Mouse (Mus musculus) left cerebral cortex, postnatal 14 days (tissue): ENCODE measurements at regions not wholly inside any gene's neighbourhood (a gene's known extent, or its start where the extent isn't known, plus 50 kb on each side); places are given as distances from the start of the nearest gene placed in this dataset.

Source experiments
- DNase-seq, 2 experiments: peaks; one replicate each; pipeline ENCODE4 v3.0.0; 2021 to 2022; ENCODE audit warnings: low spot score in 2 of 2, mixed read lengths in 1 of 2
- intact Hi-C: fragments of 180-260 bp; cut with DNase I; formaldehyde crosslinking; loops from one replicate; pipeline ENCODE4 v1.15.1; 2025

DNA sequence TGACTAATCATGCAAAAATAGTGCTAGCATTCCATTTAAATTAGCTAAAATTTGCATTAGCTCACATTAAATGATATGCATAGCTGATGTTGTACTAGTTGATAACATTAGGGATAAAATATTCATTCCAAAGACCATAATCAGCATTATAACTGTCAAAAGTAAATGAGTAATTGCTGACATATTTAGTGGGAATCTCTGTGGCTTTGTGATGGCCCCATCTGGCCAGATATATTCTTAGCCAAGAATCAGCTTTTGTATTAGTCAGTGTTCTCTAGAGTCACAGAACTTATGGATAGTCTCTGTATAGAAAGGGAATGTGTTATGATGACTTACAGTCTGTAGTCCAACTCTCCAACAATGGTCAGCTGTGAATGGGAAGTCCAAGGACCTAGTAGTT is 171.2 kb downstream of the Gria2 start:
- no peak for DNase-seq
- intact Hi-C loops, result no loop called here

- no peak for DNase-seq
- intact Hi-C loops, result no loop called here
These were observed 192.2 kb downstream of the Gria2 start for GRCm38 (mm10) chr3:80610414-80610813.

DNA sequence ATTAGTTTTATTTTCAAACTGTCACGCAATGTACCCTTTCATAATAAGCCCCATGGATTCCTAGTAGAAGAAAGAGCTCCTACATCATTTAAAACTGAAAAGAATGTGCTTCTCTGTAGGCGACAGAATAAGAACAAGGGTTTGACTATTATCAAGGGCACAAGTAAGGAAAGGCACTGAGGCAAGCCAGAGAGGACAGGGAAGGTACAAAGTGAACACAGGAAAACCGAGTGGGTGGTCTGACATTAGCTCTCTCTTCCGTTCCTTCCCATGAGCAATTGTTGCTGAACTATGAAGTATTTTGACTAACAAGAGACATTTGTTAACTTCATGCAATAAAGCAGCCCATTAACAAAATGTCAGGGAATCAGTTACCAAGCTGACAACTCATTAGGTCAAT is 194.2 kb downstream of the Gria2 start:
- DNase-seq, result peak; percentile 9 to 10
- intact Hi-C loops, result no loop called here

GRCm38 (mm10) chr3:80607809-80608208 is 194.8 kb downstream of the Gria2 start:
- intact Hi-C loops, result no loop called here
- DNase-seq, result peak in 1 of 2 experiments; percentile 7

- intact Hi-C loops, result no loop called here
- no peak for DNase-seq
These were observed 205.1 kb downstream of the Gria2 start for GRCm38 (mm10) chr3:80597549-80597948.

- intact Hi-C loops, result no loop called here
- DNase-seq, result peak in 1 of 2 experiments; percentile 23
These were observed 235.1 kb downstream of the Gria2 start for GRCm38 (mm10) chr3:80567514-80567913.

DNA sequence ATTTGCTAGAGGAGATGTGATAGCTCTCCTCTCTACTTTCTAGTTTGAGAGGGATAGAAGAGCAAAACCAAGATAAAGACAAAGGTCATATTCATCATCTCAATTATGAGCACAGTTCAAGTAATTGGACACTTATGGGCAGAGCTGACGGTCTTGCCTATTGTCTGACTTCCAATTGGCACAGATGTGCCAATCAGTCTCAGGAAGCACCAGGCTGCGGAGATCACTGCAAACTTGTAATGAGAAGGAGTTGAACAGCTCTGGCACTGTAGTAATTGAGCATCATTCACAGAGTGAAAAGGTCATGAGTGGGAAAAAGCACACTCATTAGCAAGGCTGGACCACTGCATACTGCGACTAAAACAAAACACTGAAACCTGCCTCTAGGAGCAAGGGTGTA is 236.4 kb downstream of the Gria2 start:
- intact Hi-C loops, result no loop called here
- no peak for DNase-seq

DNA sequence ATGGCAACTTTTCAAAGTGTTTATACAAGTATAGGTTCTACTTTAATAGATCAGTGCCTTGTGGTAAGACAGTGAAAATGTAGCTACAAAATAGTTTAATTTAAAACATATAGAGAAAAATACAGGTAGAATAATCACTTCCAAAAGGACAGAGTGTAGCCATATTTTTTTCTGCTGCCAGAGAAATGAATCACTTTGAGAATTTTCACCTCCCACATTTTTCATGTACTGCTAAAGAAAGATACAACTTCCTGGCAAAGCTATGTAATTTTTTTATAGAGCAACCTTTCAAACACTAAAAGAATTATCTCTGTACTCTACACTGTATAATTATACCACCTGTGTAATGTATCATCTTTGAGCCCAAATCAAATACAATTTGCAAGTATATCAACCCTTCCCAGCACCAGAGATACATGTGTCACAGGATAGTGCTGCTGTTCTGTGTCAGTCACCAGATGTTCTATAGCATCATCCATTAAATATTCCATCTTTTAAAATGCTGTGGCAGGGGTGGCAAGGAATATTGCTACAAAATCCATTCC is 256.4 kb downstream of the Gria2 start:
- intact Hi-C loops, result loop anchor here (5.0 to 10.0 kb wide), 2 partner anchors 381 to 464 kb away; no protein-coding TSS in a partner anchor

DNA sequence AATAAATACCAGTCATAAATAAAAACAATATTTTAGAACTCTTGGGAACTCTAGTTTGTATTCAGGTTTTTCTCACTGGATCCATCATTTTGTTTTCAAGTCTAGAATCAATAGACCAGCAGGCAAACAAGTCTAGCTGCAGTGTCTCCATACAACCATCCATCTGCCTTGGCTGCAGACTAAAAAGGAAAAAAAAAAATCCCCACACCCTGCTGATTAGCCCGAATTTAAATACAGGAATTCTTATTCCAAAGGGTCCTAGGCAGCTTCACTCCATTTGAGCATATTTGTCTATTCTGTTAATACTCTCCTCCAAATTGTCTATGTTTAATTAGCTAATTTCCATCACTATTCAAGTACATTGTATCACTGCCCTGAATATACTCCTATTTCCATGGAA is 258.9 kb downstream of the Gria2 start:
- no peak for DNase-seq
- intact Hi-C loops, result loop anchor here (10.0 kb wide), 1 partner anchor 379 kb away; no protein-coding TSS in a partner anchor

More for the DNA sequence above, 256.4 kb downstream of the Gria2 start:
- peak in 1 of 2 experiments; percentile 69 for DNase-seq

DNA sequence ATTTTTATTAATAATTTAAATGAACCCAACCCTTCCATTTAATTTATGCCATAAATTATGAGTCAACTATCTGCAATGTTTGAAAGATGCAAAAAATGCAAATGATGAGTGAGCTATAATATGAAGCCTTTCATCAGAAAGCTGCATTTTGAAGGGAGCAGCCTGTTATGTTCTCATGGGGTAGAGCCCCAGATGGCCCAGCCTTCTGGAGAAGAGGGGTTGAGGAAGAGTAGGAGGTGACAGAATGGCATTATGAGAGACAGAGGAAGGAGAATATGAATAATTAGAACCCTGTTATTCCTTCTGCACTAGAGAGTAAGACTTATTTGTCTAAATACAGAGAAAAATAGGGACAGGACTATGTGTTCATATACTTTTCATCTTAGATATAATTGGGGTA is 261.3 kb downstream of the Gria2 start:
- intact Hi-C loops, result loop anchor here (10.0 kb wide), 1 partner anchor 377 kb away; no protein-coding TSS in a partner anchor
- peak; percentile 9 to 57 for DNase-seq

DNA sequence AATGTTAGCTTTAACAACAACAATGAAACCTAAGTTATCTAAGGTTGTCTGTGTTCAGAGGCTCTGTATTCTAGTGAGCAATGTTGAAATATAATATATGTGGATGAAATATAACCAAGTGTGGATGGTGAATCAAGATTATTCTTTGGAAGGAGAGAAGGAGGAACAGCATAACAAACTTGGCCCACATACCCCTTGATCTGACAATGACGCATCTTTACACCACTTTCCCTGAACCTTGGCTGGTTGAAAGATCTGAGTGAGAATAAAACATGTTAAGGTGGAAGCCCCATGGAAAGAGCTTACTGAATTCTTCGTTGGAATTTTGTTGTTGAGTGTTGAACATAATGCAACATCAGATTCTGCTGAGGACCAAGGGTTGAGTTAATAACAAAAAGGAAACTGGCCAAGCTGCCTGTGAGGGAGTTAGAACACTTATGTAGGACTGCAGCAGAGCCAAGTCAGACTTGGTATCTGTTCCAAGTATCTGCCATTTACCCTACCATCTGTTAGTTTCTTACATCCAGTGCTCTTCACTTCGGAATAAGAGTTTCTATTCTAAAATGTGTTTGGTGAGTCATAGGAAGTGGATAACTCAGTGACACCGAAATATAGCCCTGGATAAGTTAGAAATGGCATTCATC is 268.8 kb downstream of the Gria2 start:
- intact Hi-C loops, result loop anchor here (5.0 kb wide), 1 partner anchor 112 kb away; no protein-coding TSS in a partner anchor
- peak; percentile 36 to 68 for DNase-seq

DNA sequence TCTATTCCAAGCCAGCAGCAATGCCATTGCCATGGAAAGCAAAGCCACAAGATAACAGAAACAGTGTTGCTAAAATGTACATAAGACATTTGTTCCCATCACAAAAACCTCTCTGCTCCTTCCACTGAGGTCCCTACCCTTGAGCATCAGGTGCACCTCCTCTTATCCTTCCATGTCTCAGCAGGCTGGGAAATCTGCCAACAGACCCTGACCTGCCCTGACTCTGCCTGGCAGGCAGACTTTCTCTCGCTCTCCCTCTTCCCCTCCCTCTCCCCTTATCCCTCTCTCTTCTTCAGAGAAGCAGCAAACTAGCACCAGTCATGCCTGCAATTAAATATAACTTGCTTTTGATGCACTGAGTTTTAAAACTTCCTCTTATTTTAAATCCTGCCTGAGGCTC is 288.6 kb downstream of the Gria2 start:
- intact Hi-C loops, result no loop called here
- DNase-seq, result no peak

GRCm38 (mm10) chr3:80509185-80509584 is 293.4 kb downstream of the Gria2 start:
- no peak for DNase-seq
- intact Hi-C loops, result no loop called here

- no peak for DNase-seq
- intact Hi-C loops, result no loop called here
These were observed 295.9 kb downstream of the Gria2 start for GRCm38 (mm10) chr3:80506701-80507100.

- intact Hi-C loops, result no loop called here
- DNase-seq, result no peak
These were observed 301.5 kb downstream of the Gria2 start for GRCm38 (mm10) chr3:80501117-80501516.

DNA sequence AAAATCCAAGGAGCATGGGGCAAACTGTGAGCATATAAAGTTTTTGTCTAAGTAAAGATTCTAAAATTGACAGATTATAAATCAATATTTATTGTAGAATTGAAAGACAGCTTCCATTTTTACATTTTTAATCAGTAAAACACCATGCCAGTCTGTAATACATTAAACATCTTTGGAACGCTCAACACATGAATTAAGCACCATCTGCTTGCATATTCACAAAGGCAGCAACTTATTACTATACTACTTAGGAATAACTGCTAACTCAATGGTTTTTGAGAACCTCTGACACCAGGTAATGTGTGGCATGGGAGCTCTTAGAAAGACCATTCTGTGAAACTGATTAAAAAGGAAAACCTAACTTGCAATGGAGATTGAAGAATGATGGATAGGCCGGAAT is 306.1 kb downstream of the Gria2 start:
- no peak for DNase-seq
- intact Hi-C loops, result no loop called here

- intact Hi-C loops, result no loop called here
- no peak for DNase-seq
These were observed 318.3 kb downstream of the Gria2 start for GRCm38 (mm10) chr3:80484168-80484833.

- no peak for DNase-seq
- intact Hi-C loops, result no loop called here
These were observed 324.0 kb downstream of the Gria2 start for GRCm38 (mm10) chr3:80478676-80479075.

- intact Hi-C loops, result no loop called here
- no peak for DNase-seq
These were observed 328.9 kb downstream of the Gria2 start for GRCm38 (mm10) chr3:80473686-80474085.
